Mouse (Mus musculus) cerebellum, postnatal 25 days (tissue): ENCODE measurements at regions not wholly inside any gene's neighbourhood (a gene's known extent, or its start where the extent isn't known, plus 50 kb on each side); places are given as distances from the start of the nearest gene placed in this dataset.
A peak's percentile ranks its signal among the peaks of the same experiment; 100 is the strongest.
"Not testable (repeated sequence)": the region's sequence is repeated elsewhere in the genome, so short reads cannot be mapped to it uniquely, and the experiment has no call there.

Experiments
- DNase-seq, 2 experiments: peaks; one replicate each; pipeline ENCODE4 v3.0.0; 2021; ENCODE audit warnings: mixed read lengths in 2 of 2

- no peak for DNase-seq
Measured at GRCm38 (mm10) chr14:46586093-46586492, 174.2 kb upstream of the Cdkn3 start.

- DNase-seq = no peak
Measured at GRCm38 (mm10) chr14:46578051-46579000, 182.0 kb upstream of the Cdkn3 start.

- DNase-seq = no peak
Measured at GRCm38 (mm10) chr14:46575889-46576288, 184.5 kb upstream of the Cdkn3 start.

GRCm38 (mm10) chr14:46575414-46575813 lies 184.9 kb upstream of the Cdkn3 start:
- no peak for DNase-seq

- DNase-seq = no peak
Measured at GRCm38 (mm10) chr14:46573401-46573800, 182.9 kb upstream of the Bmp4 start.

- DNase-seq = not testable (repeated sequence)
Measured at GRCm38 (mm10) chr14:46572972-46573371, 182.5 kb upstream of the Bmp4 start.

- no peak for DNase-seq
Measured at GRCm38 (mm10) chr14:46571841-46572240, 181.4 kb upstream of the Bmp4 start.

GRCm38 (mm10) chr14:46569273-46569672 lies 178.8 kb upstream of the Bmp4 start:
- DNase-seq = no peak

- DNase-seq = no peak
Measured at GRCm38 (mm10) chr14:46567411-46567780, 176.9 kb upstream of the Bmp4 start.

- DNase-seq = no peak
Measured at GRCm38 (mm10) chr14:46566681-46567410, 176.4 kb upstream of the Bmp4 start.

GRCm38 (mm10) chr14:46564998-46565397 lies 174.5 kb upstream of the Bmp4 start:
- DNase-seq = peak; percentile 24 to 56

- DNase-seq = no peak
Measured at GRCm38 (mm10) chr14:46562016-46562415, 171.5 kb upstream of the Bmp4 start.

- no peak for DNase-seq
Measured at GRCm38 (mm10) chr14:46553239-46553638, 162.8 kb upstream of the Bmp4 start.

GRCm38 (mm10) chr14:46546146-46546545 lies 155.7 kb upstream of the Bmp4 start:
- no peak for DNase-seq

GRCm38 (mm10) chr14:46539466-46540187 lies 149.2 kb upstream of the Bmp4 start:
- no peak for DNase-seq

- no peak for DNase-seq
Measured at GRCm38 (mm10) chr14:46536002-46536762, 145.7 kb upstream of the Bmp4 start.

- no peak for DNase-seq
Measured at GRCm38 (mm10) chr14:46532697-46533096, 142.2 kb upstream of the Bmp4 start.

GRCm38 (mm10) chr14:46530452-46530851 lies 140.0 kb upstream of the Bmp4 start:
- DNase-seq = no peak

GRCm38 (mm10) chr14:46529086-46529715 lies 138.7 kb upstream of the Bmp4 start:
- no peak for DNase-seq

GRCm38 (mm10) chr14:46517258-46517657 lies 126.8 kb upstream of the Bmp4 start:
- DNase-seq = no peak

- no peak for DNase-seq
Measured at GRCm38 (mm10) chr14:46516285-46516684, 125.8 kb upstream of the Bmp4 start.
